Mouse (Mus musculus): ENCODE measurements around the gene Grik3. TPM values are rescaled to one million over a fixed set of nuclear protein-coding genes. Genes with fewer than 3 reads are reported as not detected.

Grik3 gene
- polyA plus RNA-seq, 1 experiment from 2014 or later = 0.16 TPM

GRCm38 (mm10) chr4:125717881-125718280 is 227.4 kb downstream of the Grik3 start:
- Histone ChIP-seq H3K27ac (ENCODE audit: low read length) (no peak overlapping the region), H3K27me3 (ENCODE audit: control insufficient read depth, insufficient read depth, low read length) (0 out of 2 replicates have a peak, but pooled peaks cover 2% of the 10 kb centered on the region), H3K4me1 (ENCODE audit: control insufficient read depth, insufficient read depth, low read length) (no peaks in the 10 kb centered on the region), H3K9ac (ENCODE audit: low read length) (no peak overlapping the region), H3K4me3 (ENCODE audit: low read length) (no peak overlapping the region), H3K36me3 (ENCODE audit: control insufficient read depth, insufficient read depth) (no peaks in the 10 kb centered on the region), H3K9me3 (replicated peaks; ENCODE audit: control insufficient read depth, low read length) (no peaks in the 10 kb centered on the region), H3K4me2 (ENCODE audit: low read depth, low read length) (no peak overlapping the region)
- ATAC-seq (replicated peaks; ENCODE audit: extremely low read depth, insufficient read depth, low FRiP score) = no peak
- 76% methylated on average over 5 of the region's 6 CpGs for WGBS

GRCm38 (mm10) chr4:125718429-125719140 is 228.1 kb downstream of the Grik3 start:
- no peak overlapping the region for H3K4me3 ChIP-seq (ENCODE audit: low read length)
- no peaks in the 10 kb centered on the region for H3K9me3 ChIP-seq (replicated peaks; ENCODE audit: control insufficient read depth, low read length)
- H3K4me2 ChIP-seq (ENCODE audit: low read depth, low read length) = no peak overlapping the region
- H3K27ac ChIP-seq (ENCODE audit: low read length) = no peak overlapping the region
- H3K9ac ChIP-seq (ENCODE audit: low read length) = no peak overlapping the region
- H3K27me3 ChIP-seq (ENCODE audit: control insufficient read depth, insufficient read depth, low read length) = 0 out of 2 replicates have a peak, but pooled peaks cover 2% of the 10 kb centered on the region
- ATAC-seq (replicated peaks; ENCODE audit: extremely low read depth, insufficient read depth, low FRiP score) = no peak
- WGBS = 40% methylated on average over 18 of the region's 18 CpGs
- no peaks in the 10 kb centered on the region for H3K36me3 ChIP-seq (ENCODE audit: control insufficient read depth, insufficient read depth)
- no peaks in the 10 kb centered on the region for H3K4me1 ChIP-seq (ENCODE audit: control insufficient read depth, insufficient read depth, low read length)

- Histone ChIP-seq H3K27ac (ENCODE audit: low read length) (no peak overlapping the region), H3K9ac (ENCODE audit: low read length) (no peak overlapping the region), H3K9me3 (replicated peaks; ENCODE audit: control insufficient read depth, low read length) (no peaks in the 10 kb centered on the region), H3K27me3 (ENCODE audit: control insufficient read depth, insufficient read depth, low read length) (peaks cover 26% of the 10 kb centered on the region), H3K4me3 (ENCODE audit: low read length) (no peak overlapping the region), H3K36me3 (ENCODE audit: control insufficient read depth, insufficient read depth) (no peaks in the 10 kb centered on the region), H3K4me1 (ENCODE audit: control insufficient read depth, insufficient read depth, low read length) (no peaks in the 10 kb centered on the region), H3K4me2 (ENCODE audit: low read depth, low read length) (no peak overlapping the region)
- 86% methylated on average over 1 of the region's 1 CpGs for WGBS
- no peak for ATAC-seq (replicated peaks; ENCODE audit: extremely low read depth, insufficient read depth, low FRiP score)
These were observed 235.7 kb downstream of the Grik3 start for GRCm38 (mm10) chr4:125726241-125726640.

- no peak for ATAC-seq (replicated peaks; ENCODE audit: extremely low read depth, insufficient read depth, low FRiP score)
- 54% methylated on average over 10 of the region's 10 CpGs for WGBS
- no peaks in the 10 kb centered on the region for H3K36me3 ChIP-seq (ENCODE audit: control insufficient read depth, insufficient read depth)
- H3K9me3 ChIP-seq (replicated peaks; ENCODE audit: control insufficient read depth, low read length) = no peaks in the 10 kb centered on the region
- H3K4me1 ChIP-seq (ENCODE audit: control insufficient read depth, insufficient read depth, low read length) = no peaks in the 10 kb centered on the region
- H3K27me3 ChIP-seq (ENCODE audit: control insufficient read depth, insufficient read depth, low read length) = peaks cover 26% of the 10 kb centered on the region
- H3K9ac ChIP-seq (ENCODE audit: low read length) = no peak overlapping the region
- H3K27ac ChIP-seq (ENCODE audit: low read length) = no peak overlapping the region
- no peak overlapping the region for H3K4me3 ChIP-seq (ENCODE audit: low read length)
- H3K4me2 ChIP-seq (ENCODE audit: low read depth, low read length) = no peak overlapping the region
These were observed 236.5 kb downstream of the Grik3 start for GRCm38 (mm10) chr4:125727030-125727429.

GRCm38 (mm10) chr4:125727626-125728025 is 237.1 kb downstream of the Grik3 start:
- Histone ChIP-seq H3K9me3 (replicated peaks; ENCODE audit: control insufficient read depth, low read length) (no peaks in the 10 kb centered on the region), H3K27me3 (ENCODE audit: control insufficient read depth, insufficient read depth, low read length) (peaks cover 26% of the 10 kb centered on the region), H3K4me2 (ENCODE audit: low read depth, low read length) (no peak overlapping the region), H3K4me3 (ENCODE audit: low read length) (no peak overlapping the region), H3K27ac (ENCODE audit: low read length) (no peak overlapping the region), H3K9ac (ENCODE audit: low read length) (no peak overlapping the region), H3K4me1 (ENCODE audit: control insufficient read depth, insufficient read depth, low read length) (no peaks in the 10 kb centered on the region), H3K36me3 (ENCODE audit: control insufficient read depth, insufficient read depth) (no peaks in the 10 kb centered on the region)
- WGBS = 51% methylated on average over 4 of the region's 4 CpGs
- ATAC-seq (replicated peaks; ENCODE audit: extremely low read depth, insufficient read depth, low FRiP score) = no peak

- Histone ChIP-seq H3K4me2 (ENCODE audit: low read depth, low read length) (no peak overlapping the region), H3K4me1 (ENCODE audit: control insufficient read depth, insufficient read depth, low read length) (no peaks in the 10 kb centered on the region), H3K27me3 (ENCODE audit: control insufficient read depth, insufficient read depth, low read length) (peaks cover 26% of the 10 kb centered on the region), H3K4me3 (ENCODE audit: low read length) (no peak overlapping the region), H3K36me3 (ENCODE audit: control insufficient read depth, insufficient read depth) (no peaks in the 10 kb centered on the region), H3K9me3 (replicated peaks; ENCODE audit: control insufficient read depth, low read length) (no peaks in the 10 kb centered on the region), H3K9ac (ENCODE audit: low read length) (no peak overlapping the region), H3K27ac (ENCODE audit: low read length) (no peak overlapping the region)
- 32% methylated on average over 15 of the region's 15 CpGs for WGBS
- no peak for ATAC-seq (replicated peaks; ENCODE audit: extremely low read depth, insufficient read depth, low FRiP score)
These were observed 237.8 kb downstream of the Grik3 start for GRCm38 (mm10) chr4:125728091-125728863.

- Histone ChIP-seq H3K9ac (ENCODE audit: low read length) (no peak overlapping the region), H3K27ac (ENCODE audit: low read length) (no peak overlapping the region), H3K4me3 (ENCODE audit: low read length) (peak overlapping the region; percentile 11; the same call in 1 of the 2 replicates), H3K36me3 (ENCODE audit: control insufficient read depth, insufficient read depth) (no peaks in the 10 kb centered on the region), H3K4me1 (ENCODE audit: control insufficient read depth, insufficient read depth, low read length) (no peaks in the 10 kb centered on the region), H3K9me3 (replicated peaks; ENCODE audit: control insufficient read depth, low read length) (no peaks in the 10 kb centered on the region), H3K27me3 (ENCODE audit: control insufficient read depth, insufficient read depth, low read length) (peaks cover 26% of the 10 kb centered on the region), H3K4me2 (ENCODE audit: low read depth, low read length) (peak overlapping the region; percentile 48)
- no peak for ATAC-seq (replicated peaks; ENCODE audit: extremely low read depth, insufficient read depth, low FRiP score)
- WGBS = 10% methylated on average over 38 of the region's 38 CpGs
These were observed 239.1 kb downstream of the Grik3 start for GRCm38 (mm10) chr4:125729305-125730220.

- Histone ChIP-seq H3K9ac (ENCODE audit: low read length) (no peak overlapping the region), H3K4me3 (ENCODE audit: low read length) (no peak overlapping the region), H3K27me3 (ENCODE audit: control insufficient read depth, insufficient read depth, low read length) (peaks cover 26% of the 10 kb centered on the region), H3K9me3 (replicated peaks; ENCODE audit: control insufficient read depth, low read length) (no peaks in the 10 kb centered on the region), H3K36me3 (ENCODE audit: control insufficient read depth, insufficient read depth) (no peaks in the 10 kb centered on the region), H3K4me1 (ENCODE audit: control insufficient read depth, insufficient read depth, low read length) (no peaks in the 10 kb centered on the region), H3K27ac (ENCODE audit: low read length) (no peak overlapping the region), H3K4me2 (ENCODE audit: low read depth, low read length) (no peak overlapping the region)
- WGBS = 88% methylated on average over 6 of the region's 6 CpGs
- no peak for ATAC-seq (replicated peaks; ENCODE audit: extremely low read depth, insufficient read depth, low FRiP score)
These were observed 240.3 kb downstream of the Grik3 start for GRCm38 (mm10) chr4:125730751-125731150.
